Mouse (Mus musculus) lung, adult 2 months (tissue): ENCODE measurements at regions not wholly inside any gene's neighbourhood (a gene's known extent, or its start where the extent isn't known, plus 50 kb on each side); places are given as distances from the start of the nearest gene placed in this dataset.

Experiments used
- DNase-seq: peaks from one replicate; pipeline ENCODE4 v3.0.0; 2022
- H3K4me1 ChIP-seq: fragments of 200-500 bp; 2 replicates; pipeline ENCODE4 v1.6.1; 2011; ENCODE audit warnings: low read length; ENCODE audit not compliant: control insufficient read depth, insufficient read depth
- H3K4me3 ChIP-seq: fragments of 200-500 bp; replicated peaks from 2 replicates; pipeline ENCODE3; 2011; ENCODE audit warnings: low read depth, mild to moderate bottlenecking, control low read depth, low read length; ENCODE audit errors: extremely low read depth
- CTCF ChIP-seq: fragments of 200-500 bp; IDR thresholded peaks from 2 replicates; pipeline ENCODE4 v1.5.1; 2011; ENCODE audit warnings: mild to moderate bottlenecking, low read length, control low read depth; ENCODE audit not compliant: insufficient read depth
- POLR2A ChIP-seq: fragments of 200-500 bp; IDR thresholded peaks from 2 replicates; pipeline ENCODE4 v1.6.1; 2011; ENCODE audit warnings: low read depth, mild to moderate bottlenecking, control low read depth, low read length, borderline replicate concordance; ENCODE audit errors: extremely low read depth
- WGBS: fragments of 180-500 bp; shearing (Covaris S2); methylation state at CpG from one replicate; pipeline ENCODE4 v1.1.7; 2018; 5-methylcytosine and 5-hydroxymethylcytosine counted together

DNA sequence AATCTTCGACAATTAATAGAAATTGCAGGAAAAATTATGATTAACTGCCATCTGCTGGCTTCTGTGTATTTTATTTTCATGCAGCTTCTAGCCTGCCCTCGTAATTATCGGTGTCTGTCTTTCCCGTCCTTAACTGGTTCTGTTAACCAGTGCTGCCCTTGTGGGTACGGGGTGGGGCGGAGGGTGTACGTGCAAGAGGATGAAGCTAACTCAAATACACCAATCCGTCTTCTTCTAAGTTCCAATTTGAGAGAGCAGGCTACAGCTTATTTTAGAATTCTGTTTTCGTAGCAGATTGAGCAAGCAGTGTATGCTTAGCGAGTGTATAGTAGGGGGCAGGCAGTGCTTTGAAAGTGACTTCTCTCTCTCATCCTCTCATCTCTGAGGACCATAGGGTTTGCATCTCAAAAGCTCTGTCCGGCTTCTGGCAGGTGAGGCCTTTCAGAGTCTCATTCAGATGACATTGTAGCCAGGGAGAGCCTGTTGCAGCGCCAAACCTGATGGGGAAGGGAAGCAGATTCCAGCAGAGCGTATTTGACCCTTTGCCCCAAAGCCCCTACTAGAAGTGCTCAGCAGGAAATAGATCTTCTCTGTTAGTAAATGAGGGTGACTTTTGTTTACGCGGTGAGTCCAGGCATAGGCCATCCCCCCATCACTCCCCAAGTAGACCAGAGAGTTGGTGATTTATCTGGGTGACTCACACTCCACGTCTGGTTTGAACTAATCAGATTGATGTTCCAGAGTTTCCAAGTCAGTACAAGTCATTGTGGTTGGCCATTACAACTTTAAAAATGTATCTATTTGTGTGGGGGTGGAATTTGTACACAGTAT, 53.3 kb upstream of the Ptgfrn start:
- no peak for DNase-seq
- Histone ChIP-seq H3K4me3 (no peak overlapping the region), H3K4me1 (0 out of 2 replicates have a peak, but pooled peaks cover 3% of the 10 kb centered on the region)
- TF ChIP-seq POLR2A (no peak), CTCF (no peak)
- WGBS: 61% methylated on average over 16 of the region's 16 CpGs

DNA sequence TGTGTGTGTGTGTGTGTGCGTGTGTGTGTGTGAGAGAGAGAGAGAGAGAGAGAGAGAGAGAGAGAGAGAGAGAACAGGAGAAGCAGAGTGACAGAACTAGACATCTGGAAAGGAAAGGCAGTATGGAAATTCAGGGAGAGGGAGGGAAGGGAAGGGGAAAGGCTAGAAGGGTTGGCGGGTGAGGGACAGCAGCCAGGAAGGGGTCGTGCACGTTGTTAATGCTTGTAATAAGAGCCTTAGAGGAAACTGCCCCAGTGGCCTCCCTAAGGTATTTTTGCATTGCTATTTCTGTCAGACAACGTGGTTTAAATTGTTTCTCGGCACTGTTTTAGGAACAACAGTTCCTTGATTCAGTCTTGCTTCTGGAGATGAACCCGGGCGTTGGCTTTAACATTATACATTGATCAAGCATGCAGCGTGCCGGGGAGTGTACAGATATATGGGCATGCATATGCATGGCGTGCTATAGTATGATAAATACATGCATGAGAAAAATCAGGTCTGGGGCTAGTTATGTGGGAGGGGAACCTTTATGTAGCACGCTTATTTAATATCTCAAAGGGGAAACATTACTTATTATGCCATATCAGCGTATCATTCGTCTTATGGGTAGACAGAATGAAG, 52.6 kb upstream of the Ptgfrn start:
- Histone ChIP-seq H3K4me3 (no peak overlapping the region), H3K4me1 (0 out of 2 replicates have a peak, but pooled peaks cover 3% of the 10 kb centered on the region)
- WGBS: 43% methylated on average over 14 of the region's 14 CpGs
- TF ChIP-seq CTCF (no peak), POLR2A (no peak)
- no peak for DNase-seq

DNA sequence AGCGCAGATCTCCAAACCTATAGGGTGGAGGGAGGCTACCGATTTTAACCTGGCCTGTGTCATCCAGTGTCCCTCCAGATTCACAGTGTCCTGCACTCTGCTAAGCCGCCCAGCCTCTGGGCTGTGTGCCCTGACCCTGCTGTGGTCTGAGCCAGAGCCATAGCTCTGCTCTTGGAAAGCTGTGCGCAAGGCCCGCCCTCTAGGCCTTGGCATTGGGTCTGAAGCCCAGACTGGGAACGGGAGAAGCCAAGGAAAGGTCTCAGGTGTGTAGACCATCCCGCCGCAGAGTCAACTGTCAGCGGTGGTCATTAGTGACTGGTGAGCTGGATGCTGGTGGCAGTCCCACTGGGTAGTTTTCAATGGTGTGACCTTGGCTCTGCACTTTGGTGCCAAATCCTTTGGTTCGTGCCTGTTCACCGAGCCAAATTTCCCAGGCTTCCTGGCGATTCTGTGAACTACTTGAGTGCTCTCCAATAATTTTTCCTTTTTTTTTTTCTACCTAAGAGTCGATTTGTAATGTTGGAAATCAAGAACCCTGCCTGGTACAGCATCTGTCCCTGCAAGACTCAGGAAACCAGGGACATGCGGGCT, 52.0 kb upstream of the Ptgfrn start:
- DNase-seq: no peak
- no peak overlapping the region for H3K4me3 ChIP-seq
- 44% methylated on average over 14 of the region's 14 CpGs for WGBS
- H3K4me1 ChIP-seq: 0 out of 2 replicates have a peak, but pooled peaks cover 3% of the 10 kb centered on the region
- TF ChIP-seq POLR2A (no peak), CTCF (no peak)

DNA sequence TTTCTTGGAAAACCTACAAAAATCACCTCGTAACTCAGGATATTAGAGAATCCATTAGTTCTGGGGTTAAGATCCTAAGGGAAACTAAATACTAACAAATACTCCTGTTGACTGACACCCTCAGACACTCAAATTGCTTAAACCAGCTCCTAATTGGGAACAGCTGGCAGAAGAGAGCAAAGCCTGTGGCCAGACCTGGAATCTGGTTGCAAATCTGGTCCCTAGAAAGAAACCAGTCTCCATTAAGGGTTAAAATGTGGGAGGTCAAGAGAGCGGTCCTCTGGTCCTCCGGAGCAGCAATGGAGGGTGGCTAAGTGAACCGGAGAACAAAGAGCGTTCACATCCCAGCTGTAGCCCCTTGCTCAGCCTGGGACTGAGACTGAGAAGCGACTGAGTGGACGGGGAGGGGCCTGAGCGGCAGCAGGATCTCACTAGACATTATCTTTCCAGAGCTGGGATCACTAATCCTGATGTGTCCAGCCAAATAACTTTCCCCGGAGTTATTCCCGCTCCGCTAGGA, 51.4 kb upstream of the Ptgfrn start:
- TF ChIP-seq POLR2A (no peak), CTCF (no peak)

More for the DNA sequence above, 51.4 kb upstream of the Ptgfrn start:
- no peak overlapping the region for H3K4me3 ChIP-seq
- DNase-seq: no peak
- 53% methylated on average over 11 of the region's 11 CpGs for WGBS
- H3K4me1 ChIP-seq: 0 out of 2 replicates have a peak, but pooled peaks cover 3% of the 10 kb centered on the region
